Mouse (Mus musculus) neural tube, embryonic 12.5 days (tissue): ENCODE data around the gene Slc22a22. TPM values are rescaled to one million over a fixed set of nuclear protein-coding genes. Genes with fewer than 3 reads are reported as not detected.

Experiments used
- ATAC-seq: fragments of 200-750 bp; cut with Nextera tagmentation; 2 replicates; pipeline ENCODE4 v1.8.0; 2017; ENCODE audit warnings: low read depth, mild to moderate bottlenecking, moderate TSS enrichment, moderate library complexity; ENCODE audit not compliant: low FRiP score
- H3K27ac ChIP-seq: fragments of 300-500 bp; sonication (generic); 2 replicates; pipeline ENCODE4 v1.5.1; 2016
- H3K27me3 ChIP-seq: fragments of 300-500 bp; sonication (generic); replicated peaks from 2 replicates; pipeline ENCODE4 v1.6.1; 2016; ENCODE audit warnings: mild to moderate bottlenecking
- H3K36me3 ChIP-seq: fragments of 300-500 bp; sonication (generic); 2 replicates; pipeline ENCODE4 v1.6.1; 2016; ENCODE audit warnings: mild to moderate bottlenecking
- H3K4me1 ChIP-seq: fragments of 300-500 bp; sonication (generic); 2 replicates; pipeline ENCODE4 v1.6.1; 2016
- H3K4me2 ChIP-seq: fragments of 300-500 bp; sonication (generic); replicated peaks from 2 replicates; pipeline ENCODE4 v1.6.1; 2016; ENCODE audit warnings: mild to moderate bottlenecking
- H3K4me3 ChIP-seq: fragments of 300-500 bp; sonication (generic); 2 replicates; pipeline ENCODE4 v1.5.1; 2016
- H3K9ac ChIP-seq: fragments of 300-500 bp; sonication (generic); 2 replicates; pipeline ENCODE4 v1.6.1; 2016; ENCODE audit warnings: mild to moderate bottlenecking
- H3K9me3 ChIP-seq: fragments of 300-500 bp; sonication (generic); 2 replicates; pipeline ENCODE4 v1.6.1; 2016; ENCODE audit warnings: mild to moderate bottlenecking
- WGBS: fragments of 180-500 bp; shearing (Covaris S2); methylation state at CpG from one replicate; pipeline ENCODE4 v1.1.7; 2016; 5-methylcytosine and 5-hydroxymethylcytosine counted together
- polyA plus RNA-seq: library from polyadenylated mRNA; unstranded; fragments of >200 nt; fragmentation: Nextera tagmentation; extraction: Ambion mirVana; gene quantifications from 2 replicates; pipeline ENCODE4 v1.2.1, GENCODE M21; 2016

The Slc22a22 gene
- polyA plus RNA-seq, 1 experiment from 2014 or later, result not detected

DNA sequence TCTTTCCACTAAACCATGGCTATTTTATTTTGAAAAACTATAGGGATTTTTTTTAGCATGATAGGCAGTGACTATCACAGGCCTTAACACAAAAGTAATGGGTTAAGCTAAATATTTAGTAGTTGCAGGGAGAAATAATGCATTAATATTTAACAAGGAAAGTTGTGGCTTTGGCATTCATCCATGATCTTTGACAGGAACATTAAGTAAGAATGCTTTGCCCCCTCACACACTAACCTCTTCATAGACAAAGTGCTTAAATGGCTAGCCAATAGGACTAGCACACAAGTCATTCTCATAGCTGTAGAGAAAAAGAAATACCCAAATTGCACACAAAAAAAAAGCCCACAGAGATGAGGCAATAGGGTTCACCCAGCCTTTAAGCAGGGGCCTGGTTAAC is 11.4 kb downstream of the Slc22a22 start:
- no peak for ATAC-seq
- Histone ChIP-seq H3K4me3 (no peak overlapping the region), H3K4me1 (no peaks in the 10 kb centered on the region), H3K4me2 (no peak overlapping the region), H3K9ac (no peak overlapping the region), H3K36me3 (no peaks in the 10 kb centered on the region), H3K9me3 (no peaks in the 10 kb centered on the region), H3K27me3 (no peaks in the 10 kb centered on the region), H3K27ac (no peak overlapping the region)

DNA sequence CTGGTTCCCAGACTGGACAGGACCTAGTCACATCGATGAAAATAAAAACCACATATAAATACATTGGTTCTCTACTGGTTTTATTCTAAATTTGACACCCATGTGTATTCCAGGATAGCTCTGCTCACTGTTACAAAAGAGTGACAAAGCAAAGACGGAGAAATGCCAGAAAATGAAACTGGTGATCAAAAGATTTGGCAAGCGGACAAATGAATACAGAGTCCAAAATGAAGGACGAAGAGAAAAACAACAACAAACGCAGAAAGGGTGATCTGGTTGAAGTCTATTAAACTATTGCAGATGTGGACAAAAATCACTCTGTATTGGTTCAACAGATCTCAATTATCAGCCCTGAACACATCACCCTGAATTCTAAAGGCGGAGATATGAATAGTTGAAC is 12.4 kb downstream of the Slc22a22 start:
- no peak for ATAC-seq
- H3K27ac ChIP-seq, result no peak overlapping the region
- H3K36me3 ChIP-seq, result no peaks in the 10 kb centered on the region
- H3K4me1 ChIP-seq, result no peaks in the 10 kb centered on the region
- no peak overlapping the region for H3K4me2 ChIP-seq
- H3K27me3 ChIP-seq, result no peaks in the 10 kb centered on the region
- H3K9ac ChIP-seq, result no peak overlapping the region
- H3K9me3 ChIP-seq, result no peaks in the 10 kb centered on the region
- no peak overlapping the region for H3K4me3 ChIP-seq
- WGBS, result 89% methylated on average over 6 of the region's 6 CpGs

- no peaks in the 10 kb centered on the region for H3K4me1 ChIP-seq
- H3K9me3 ChIP-seq, result no peaks in the 10 kb centered on the region
- no peaks in the 10 kb centered on the region for H3K27me3 ChIP-seq
- no peak overlapping the region for H3K9ac ChIP-seq
- ATAC-seq, result no peak
- no peak overlapping the region for H3K4me2 ChIP-seq
- 90% methylated on average over 11 of the region's 11 CpGs for WGBS
- H3K36me3 ChIP-seq, result no peaks in the 10 kb centered on the region
- H3K4me3 ChIP-seq, result no peak overlapping the region
- no peak overlapping the region for H3K27ac ChIP-seq
These were observed 13.4 kb downstream of the Slc22a22 start for GRCm38 (mm10) chr15:57464066-57464465.

- 79% methylated on average over 1 of the region's 1 CpGs for WGBS
- no peak for ATAC-seq
- no peaks in the 10 kb centered on the region for H3K27me3 ChIP-seq
These were observed 16.1 kb downstream of the Slc22a22 start for GRCm38 (mm10) chr15:57461284-57461683.

GRCm38 (mm10) chr15:57457374-57457773 is 20.1 kb downstream of the Slc22a22 start:
- no peak for ATAC-seq
- Histone ChIP-seq H3K27me3 (no peaks in the 10 kb centered on the region), H3K9me3 (no peaks in the 10 kb centered on the region), H3K4me2 (no peak overlapping the region), H3K4me1 (no peaks in the 10 kb centered on the region), H3K4me3 (no peak overlapping the region), H3K27ac (no peak overlapping the region), H3K36me3 (no peaks in the 10 kb centered on the region), H3K9ac (no peak overlapping the region)
- 67% methylated on average over 2 of the region's 2 CpGs for WGBS

More at GRCm38 (mm10) chr15:57461284-57461683, 16.1 kb downstream of the Slc22a22 start:
- no peak overlapping the region for H3K9ac ChIP-seq
- no peaks in the 10 kb centered on the region for H3K4me1 ChIP-seq
- no peak overlapping the region for H3K4me2 ChIP-seq
- no peak overlapping the region for H3K4me3 ChIP-seq
- H3K9me3 ChIP-seq, result no peaks in the 10 kb centered on the region
- no peaks in the 10 kb centered on the region for H3K36me3 ChIP-seq
- no peak overlapping the region for H3K27ac ChIP-seq

GRCm38 (mm10) chr15:57434710-57435404 is 42.6 kb downstream of the Slc22a22 start:
- H3K9me3 ChIP-seq, result no peaks in the 10 kb centered on the region
- H3K36me3 ChIP-seq, result no peaks in the 10 kb centered on the region
- ATAC-seq, result no peak
- WGBS, result 74% methylated on average over 2 of the region's 2 CpGs
- no peak overlapping the region for H3K27ac ChIP-seq
- no peaks in the 10 kb centered on the region for H3K4me1 ChIP-seq
- no peaks in the 10 kb centered on the region for H3K27me3 ChIP-seq
- H3K9ac ChIP-seq, result no peak overlapping the region
- no peak overlapping the region for H3K4me3 ChIP-seq
- no peak overlapping the region for H3K4me2 ChIP-seq

DNA sequence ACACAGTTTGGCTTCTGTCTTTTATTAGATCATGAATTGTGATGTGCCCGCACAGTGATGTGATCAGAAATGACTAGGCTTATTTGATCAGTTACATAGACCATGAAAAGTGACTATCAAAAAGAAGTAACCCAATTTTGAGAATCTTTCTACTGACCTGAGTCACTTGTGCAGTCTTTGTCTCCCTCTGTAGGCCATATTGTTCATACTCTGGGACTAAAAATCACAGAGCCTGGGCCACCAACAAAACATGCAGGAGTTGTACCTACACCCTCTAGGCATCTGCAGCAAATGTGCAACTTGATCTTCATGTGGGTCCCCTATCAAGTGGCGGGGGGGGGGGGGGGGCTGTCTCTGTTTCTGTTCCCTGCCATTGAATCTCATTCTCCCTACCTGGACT is 68.9 kb downstream of the Slc22a22 start:
- Histone ChIP-seq H3K4me2 (no peak overlapping the region), H3K36me3 (no peaks in the 10 kb centered on the region), H3K9me3 (no peaks in the 10 kb centered on the region), H3K27ac (no peak overlapping the region), H3K4me3 (no peak overlapping the region), H3K9ac (no peak overlapping the region), H3K4me1 (no peaks in the 10 kb centered on the region), H3K27me3 (no peaks in the 10 kb centered on the region)
- no peak for ATAC-seq
- 47% methylated on average over 2 of the region's 2 CpGs for WGBS

DNA sequence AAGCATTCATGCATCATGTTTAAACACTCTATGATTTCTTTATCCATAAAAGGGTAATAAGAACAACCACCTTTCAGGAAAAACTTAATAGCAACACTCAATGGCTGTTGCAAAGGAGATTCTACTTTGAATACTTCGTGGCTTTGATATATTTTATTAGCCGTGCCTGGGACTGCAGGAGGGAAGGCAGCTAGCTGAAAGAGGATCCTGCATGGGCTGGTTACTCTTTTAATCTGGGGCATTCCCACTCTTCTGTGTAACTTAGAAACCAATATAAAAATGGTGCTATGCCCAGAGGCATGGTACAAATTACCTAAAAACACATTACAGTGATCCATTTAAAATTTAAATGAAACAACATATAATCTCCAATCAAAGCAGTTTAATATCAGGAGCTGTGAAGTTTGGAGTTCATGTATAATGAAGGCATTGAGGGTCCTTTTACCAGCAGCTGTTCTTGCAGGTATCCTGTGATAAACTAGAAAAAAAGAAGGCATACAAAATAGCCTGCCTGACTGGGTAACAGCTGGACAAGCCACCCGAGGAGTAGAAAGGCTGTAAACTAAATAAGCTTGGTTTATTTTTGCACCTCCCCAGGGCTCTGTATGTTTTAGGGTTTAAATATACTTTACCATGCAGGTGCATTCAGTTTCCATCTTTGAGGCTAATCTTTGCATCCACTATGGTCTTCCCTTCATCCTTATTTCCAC is 78.8 kb downstream of the Slc22a22 start:
- WGBS, result 55% methylated on average over 3 of the region's 3 CpGs
- no peak for ATAC-seq
- no peaks in the 10 kb centered on the region for H3K9me3 ChIP-seq
- no peak overlapping the region for H3K4me3 ChIP-seq
- no peak overlapping the region for H3K4me2 ChIP-seq
- H3K9ac ChIP-seq, result no peak overlapping the region
- H3K27ac ChIP-seq, result no peak overlapping the region
- H3K4me1 ChIP-seq, result no peaks in the 10 kb centered on the region
- no peaks in the 10 kb centered on the region for H3K36me3 ChIP-seq
- H3K27me3 ChIP-seq, result no peaks in the 10 kb centered on the region

GRCm38 (mm10) chr15:57394053-57394452 is 83.4 kb downstream of the Slc22a22 start:
- Histone ChIP-seq H3K4me2 (no peak overlapping the region), H3K9me3 (no peaks in the 10 kb centered on the region), H3K27ac (no peak overlapping the region), H3K9ac (no peak overlapping the region), H3K4me3 (no peak overlapping the region), H3K36me3 (no peaks in the 10 kb centered on the region), H3K4me1 (no peaks in the 10 kb centered on the region), H3K27me3 (no peaks in the 10 kb centered on the region)
- 91% methylated on average over 4 of the region's 4 CpGs for WGBS
- no peak for ATAC-seq

GRCm38 (mm10) chr15:57380381-57380780 is 97.0 kb downstream of the Slc22a22 start:
- H3K27me3 ChIP-seq, result no peaks in the 10 kb centered on the region
- no peak overlapping the region for H3K9ac ChIP-seq
- H3K4me2 ChIP-seq, result no peak overlapping the region
- WGBS, result 87% methylated on average over 7 of the region's 7 CpGs
- ATAC-seq, result no peak
- H3K4me3 ChIP-seq, result no peak overlapping the region
- no peaks in the 10 kb centered on the region for H3K36me3 ChIP-seq
- H3K4me1 ChIP-seq, result no peaks in the 10 kb centered on the region
- no peak overlapping the region for H3K27ac ChIP-seq
- no peaks in the 10 kb centered on the region for H3K9me3 ChIP-seq

DNA sequence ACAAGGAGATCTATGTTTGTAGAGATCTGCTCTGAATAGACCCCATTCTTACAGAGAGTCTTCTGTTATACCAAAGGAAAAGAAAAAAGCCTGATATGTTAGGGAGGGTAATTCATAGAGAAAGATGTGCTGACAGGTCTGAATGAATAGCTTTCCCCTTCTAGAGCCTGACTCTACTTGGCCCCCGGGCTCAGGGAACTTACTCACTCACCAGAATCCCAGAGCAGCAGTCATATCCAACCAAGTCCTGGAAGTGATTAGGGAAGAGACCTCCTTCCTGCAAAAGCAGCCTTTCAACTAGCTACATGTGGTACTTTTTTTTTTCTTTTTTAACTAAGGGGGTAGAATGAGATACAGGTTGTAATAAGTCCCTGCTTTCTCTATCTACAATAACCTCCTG is 111.0 kb downstream of the Slc22a22 start:
- Histone ChIP-seq H3K27ac (no peak overlapping the region), H3K9ac (no peak overlapping the region), H3K4me2 (no peak overlapping the region), H3K27me3 (no peaks in the 10 kb centered on the region), H3K9me3 (no peaks in the 10 kb centered on the region), H3K4me3 (no peak overlapping the region), H3K36me3 (no peaks in the 10 kb centered on the region), H3K4me1 (no peaks in the 10 kb centered on the region)
- no peak for ATAC-seq
- WGBS, result 46% methylated on average over 1 of the region's 1 CpGs

DNA sequence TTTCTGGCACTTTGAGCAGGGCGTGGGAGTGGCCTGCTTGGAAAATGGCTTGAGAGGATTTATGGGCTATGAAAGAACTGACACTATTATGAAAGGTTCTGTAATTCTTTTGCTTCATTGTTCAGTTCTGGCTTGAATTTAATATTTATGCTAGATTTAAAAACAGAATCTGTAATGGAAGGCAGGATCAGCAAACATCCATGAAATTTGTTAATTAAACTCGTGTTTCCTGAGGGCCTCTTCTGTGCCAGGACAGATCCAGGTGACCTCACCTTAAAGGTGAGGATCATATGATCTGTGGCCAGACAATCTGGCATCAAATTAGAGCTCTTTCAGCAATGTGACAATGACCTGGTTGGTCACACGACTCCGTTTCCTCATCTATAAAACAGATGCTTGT is 122.1 kb downstream of the Slc22a22 start:
- Histone ChIP-seq H3K4me3 (no peak overlapping the region), H3K4me2 (no peak overlapping the region), H3K27ac (no peak overlapping the region), H3K9me3 (no peaks in the 10 kb centered on the region), H3K27me3 (no peaks in the 10 kb centered on the region), H3K9ac (no peak overlapping the region), H3K36me3 (no peaks in the 10 kb centered on the region), H3K4me1 (no peaks in the 10 kb centered on the region)
- no peak for ATAC-seq
- WGBS, result 81% methylated on average over 4 of the region's 4 CpGs

GRCm38 (mm10) chr15:57340499-57340898 is 136.9 kb downstream of the Slc22a22 start:
- H3K4me2 ChIP-seq, result no peak overlapping the region
- H3K9me3 ChIP-seq, result no peaks in the 10 kb centered on the region
- H3K36me3 ChIP-seq, result no peaks in the 10 kb centered on the region
- H3K4me1 ChIP-seq, result no peaks in the 10 kb centered on the region
- no peak overlapping the region for H3K27ac ChIP-seq
- no peak overlapping the region for H3K4me3 ChIP-seq
- 63% methylated on average over 3 of the region's 3 CpGs for WGBS
- no peaks in the 10 kb centered on the region for H3K27me3 ChIP-seq
- no peak for ATAC-seq
- no peak overlapping the region for H3K9ac ChIP-seq
